Mouse (Mus musculus): ENCODE data around the gene Cdk14.

DNA sequence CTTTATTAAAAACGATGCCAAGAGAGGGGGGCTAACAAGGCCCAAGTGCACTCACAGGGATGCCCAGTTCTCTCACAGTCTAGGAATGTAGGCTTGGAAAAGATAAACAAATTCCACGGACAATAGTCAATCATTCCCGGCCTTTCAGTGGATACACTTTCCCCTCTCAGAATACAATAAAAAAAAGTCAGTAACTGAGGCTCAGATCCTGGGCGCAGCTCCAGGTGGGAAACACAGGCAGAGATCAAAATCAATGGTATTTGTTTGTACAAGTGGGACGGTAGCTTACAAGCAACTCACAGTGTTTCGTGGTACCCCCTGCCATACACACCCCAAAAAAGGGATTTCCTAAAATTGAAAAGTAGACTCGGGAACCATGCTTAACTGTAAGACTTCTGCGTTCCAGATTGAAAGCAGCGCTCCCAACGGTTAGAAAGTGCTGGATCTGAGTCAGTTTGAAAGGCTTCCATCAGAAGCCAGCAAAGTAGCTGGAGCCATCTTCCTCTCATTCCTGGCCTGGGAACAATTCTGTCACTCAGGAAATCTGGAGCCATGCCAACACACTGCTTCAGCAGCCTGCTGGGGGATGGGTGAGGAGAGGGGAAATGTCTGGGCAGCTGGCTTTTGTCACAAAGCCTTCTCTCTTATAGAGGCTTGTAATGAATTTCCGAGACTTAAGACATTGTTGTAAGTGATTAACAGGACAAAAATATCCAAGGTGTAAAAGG, 77.5 kb downstream of the Cdk14 start:
- TF ChIP-seq CTCF (conservative IDR thresholded peaks at IDR 0.05; ENCODE audit: insufficient read depth, insufficient read length, low read depth, low read length) (no peak), POLR2A (IDR thresholded peaks at IDR 0.05; ENCODE audit: low read depth, low read length) (no peak)

All from kidney, adult 2 months (tissue).